Mouse (Mus musculus): ENCODE results near the gene Ect2.

- no peak for TF ChIP-seq POLR2A (IDR thresholded peaks at IDR 0.05; ENCODE audit: insufficient read depth, low read depth, low read length)
- no peak for TF ChIP-seq CTCF (IDR thresholded peaks at IDR 0.05; ENCODE audit: insufficient read depth, low read depth, low read length)
These were observed 44.6 kb downstream of the Ect2 start for GRCm38 (mm10) chr3:27109109-27109508.

Measured in olfactory bulb, adult 2 months (tissue).